ENCODE assay signal across 11 mouse cellular contexts in genomic region chr3:137968820-137969486, GRCm38 (mm10). TPM values are rescaled to one million over a fixed set of nuclear protein-coding genes. Genes with fewer than 3 reads are reported as not detected.
A peak's percentile ranks its signal among the peaks of the same experiment; 100 is the strongest.
DNase-seq lines count a peak whose midpoint lies in the region; ATAC-seq lines count a peak whose summit lies in the region.
"Had no signal": no experiment of that assay in that cellular context is flagged by ENCODE, and none has a peak within 500 bp of the region (broad histone marks: within the 10 kb centered on the region; RNA-seq: fewer than 3 reads in every experiment).

No protein-coding gene starts in this region.

- H3K4me1 ChIP-seq in heart, embryonic 10.5 days = peaks cover 33% of the 10 kb centered on the region
- peaks cover 24 to 43% of the 10 kb centered on the region in 2 experiments for H3K4me1 ChIP-seq in heart, embryonic 14.5 days (ENCODE audit: control insufficient read depth in 2 of 2, insufficient read depth in 2 of 2, low read length in 2 of 2)
- no peaks in the 10 kb centered on the region for H3K4me1 ChIP-seq in hindbrain, embryonic 12.5 days
- H3K4me1 ChIP-seq: neural tube, embryonic 12.5 days had no signal

- WGBS in heart, embryonic 10.5 days = 44% methylated on average over 9 of the region's 9 CpGs
- WGBS in heart, embryonic 14.5 days = 15% methylated on average over 9 of the region's 9 CpGs
- WGBS in hindbrain, embryonic 12.5 days = 91% methylated on average over 9 of the region's 9 CpGs

- intact Hi-C loops in heart, postnatal 25 days (cut with DNase I) = no loop called here
- intact Hi-C loops in left cerebral cortex, postnatal 10 days (cut with DNase I) = no loop called here

- H3K4me2 ChIP-seq in heart, embryonic 14.5 days (ENCODE audit: low read length) = peak overlapping the region; percentile 51
- no peak overlapping the region for H3K4me2 ChIP-seq in hindbrain, embryonic 12.5 days (replicated peaks)

- peak; percentile 80 for ATAC-seq in CD4-positive, CD25-positive, alpha-beta regulatory T cell, adult 4 months
- no peak for ATAC-seq in heart, embryonic 14.5 days (ENCODE audit: insufficient number of reproducible peaks, insufficient read depth, low FRiP score, low read depth)
- no peak for ATAC-seq in hindbrain, embryonic 12.5 days (ENCODE audit: low FRiP score)

- DNase-seq in heart, embryonic 10.5 days (ENCODE audit: low spot score) = no peak
- no peak for DNase-seq in heart, postnatal 25 days (ENCODE audit: low spot score)
- DNase-seq in lung, postnatal 25 days (ENCODE audit: low spot score) = peak; percentile 57
- no peak for DNase-seq in right cerebral cortex, postnatal 4 days
- DNase-seq in left cerebral cortex, postnatal 10 days (ENCODE audit: extremely low spot score in 1 of 2, low spot score in 2 of 2) = no peak
- DNase-seq: adrenal gland, postnatal 10 days; gastrocnemius, adult 2 months had no signal

- no peaks in the 10 kb centered on the region for H3K27me3 ChIP-seq in heart, embryonic 10.5 days (ENCODE audit: insufficient read depth, poor library complexity, severe bottlenecking)
- no peaks in the 10 kb centered on the region for H3K27me3 ChIP-seq in heart, embryonic 14.5 days (ENCODE audit: control insufficient read depth, insufficient read depth, low read length)
- no peaks in the 10 kb centered on the region for H3K27me3 ChIP-seq in hindbrain, embryonic 12.5 days
- H3K27me3 ChIP-seq: neural tube, embryonic 12.5 days had no signal

- peak overlapping the region; percentile 80 for H3K27ac ChIP-seq in heart, embryonic 10.5 days
- peak overlapping the region; percentile 84 to 87 for H3K27ac ChIP-seq in heart, embryonic 14.5 days (replicated peaks in 1 of 2; ENCODE audit: control insufficient read depth in 1 of 2, insufficient read depth in 1 of 2, low read depth in 2 of 2, low read length in 2 of 2)
- H3K27ac ChIP-seq in hindbrain, embryonic 12.5 days = no peak overlapping the region
- H3K27ac ChIP-seq: gastrocnemius, adult 2 months; neural tube, embryonic 12.5 days had no signal

- no peaks in the 10 kb centered on the region for H3K36me3 ChIP-seq in heart, embryonic 10.5 days
- no peaks in the 10 kb centered on the region; the same call in 1 of the 2 replicates for H3K36me3 ChIP-seq in heart, embryonic 14.5 days (ENCODE audit: control insufficient read depth, insufficient read depth, low read length)
- H3K36me3 ChIP-seq in hindbrain, embryonic 12.5 days = no peaks in the 10 kb centered on the region
- H3K36me3 ChIP-seq: neural tube, embryonic 12.5 days had no signal

- no peak overlapping the region; the same call in 1 of the 2 replicates for H3K9ac ChIP-seq in heart, embryonic 14.5 days (ENCODE audit: low read length)
- no peak overlapping the region for H3K9ac ChIP-seq in hindbrain, embryonic 12.5 days
- H3K9ac ChIP-seq: neural tube, embryonic 12.5 days had no signal

- no peaks in the 10 kb centered on the region for H3K9me3 ChIP-seq in heart, embryonic 10.5 days
- H3K9me3 ChIP-seq in heart, embryonic 14.5 days (ENCODE audit: control insufficient read depth, low read length) = no peaks in the 10 kb centered on the region
- H3K9me3 ChIP-seq in hindbrain, embryonic 12.5 days (replicated peaks) = no peaks in the 10 kb centered on the region
- H3K9me3 ChIP-seq: neural tube, embryonic 12.5 days had no signal

- peak overlapping the region; percentile 22; the same call in 1 of the 2 replicates for H3K4me3 ChIP-seq in heart, embryonic 10.5 days
- H3K4me3 ChIP-seq in heart, embryonic 14.5 days (ENCODE audit: control insufficient read depth in 1 of 2, insufficient read depth in 1 of 2, low read depth in 1 of 2, low read length in 2 of 2) = no peak overlapping the region
- H3K4me3 ChIP-seq in hindbrain, embryonic 12.5 days = no peak overlapping the region
- H3K4me3 ChIP-seq: neural tube, embryonic 12.5 days had no signal

RNA-seq across cellular contexts. Expression of gene Dapp1, which starts 12.4 kb away (rescaled TPM):
- polyA plus RNA-seq in heart, embryonic 10.5 days (2016; fragmentation: Nextera tagmentation; extraction: Ambion mirVana) = 8.7 and 9.3 TPM in 2 replicates
- total RNA-seq in heart, postnatal 25 days (2021) = 1 to 10 TPM; 4.1 to 5.3 TPM
- polyA plus RNA-seq in CD4-positive, CD25-positive, alpha-beta regulatory T cell, adult 4 months (2017; shearing (Covaris generic)) = 10 to 100 TPM; 74.5 to 78.4 TPM
- polyA plus RNA-seq in heart, embryonic 14.5 days (2014; fragmentation: Nextera tagmentation; extraction: Ambion mirVana) = 21.3 and 22.8 TPM in 2 replicates
- polyA plus RNA-seq in hindbrain, embryonic 12.5 days (2016; fragmentation: Nextera tagmentation; extraction: Ambion mirVana) = 2.3 and 2.6 TPM in 2 replicates
- total RNA-seq in left cerebral cortex, postnatal 10 days (2021) = 1 to 10 TPM; 2.4 to 4.0 TPM

RNA-seq across cellular contexts. Expression of gene Lamtor3, which starts 50.6 kb away (rescaled TPM):
- 99.2 and 100 TPM in 2 replicates for polyA plus RNA-seq in heart, embryonic 10.5 days (2016; fragmentation: Nextera tagmentation; extraction: Ambion mirVana)
- total RNA-seq in heart, postnatal 25 days (2021) = 10 to 100 TPM; 92.8 to 96.6 TPM
- 10 to 100 TPM; 72.0 to 73.5 TPM for polyA plus RNA-seq in CD4-positive, CD25-positive, alpha-beta regulatory T cell, adult 4 months (2017; shearing (Covaris generic))
- 103 and 116 TPM in 2 replicates for polyA plus RNA-seq in heart, embryonic 14.5 days (2014; fragmentation: Nextera tagmentation; extraction: Ambion mirVana)
- 97.6 and 98.1 TPM in 2 replicates for polyA plus RNA-seq in hindbrain, embryonic 12.5 days (2016; fragmentation: Nextera tagmentation; extraction: Ambion mirVana)
- total RNA-seq in left cerebral cortex, postnatal 10 days (2021) = 10 to 100 TPM; 66.2 to 68.8 TPM
